Mouse (Mus musculus) adrenal gland, postnatal 0 days (tissue): ENCODE results near the gene Lnpk. TPM values are rescaled to one million over a fixed set of nuclear protein-coding genes. Genes with fewer than 3 reads are reported as not detected.

Experiments used
- polyA plus RNA-seq: library from polyadenylated mRNA; unstranded; fragments of >200 nt; fragmentation: Nextera tagmentation; extraction: Ambion mirVana; gene quantifications from 2 replicates; pipeline ENCODE4 v1.2.1, GENCODE M21; 2015

Lnpk gene
- polyA plus RNA-seq: 12.8 and 18.2 TPM in 2 replicates

DNA sequence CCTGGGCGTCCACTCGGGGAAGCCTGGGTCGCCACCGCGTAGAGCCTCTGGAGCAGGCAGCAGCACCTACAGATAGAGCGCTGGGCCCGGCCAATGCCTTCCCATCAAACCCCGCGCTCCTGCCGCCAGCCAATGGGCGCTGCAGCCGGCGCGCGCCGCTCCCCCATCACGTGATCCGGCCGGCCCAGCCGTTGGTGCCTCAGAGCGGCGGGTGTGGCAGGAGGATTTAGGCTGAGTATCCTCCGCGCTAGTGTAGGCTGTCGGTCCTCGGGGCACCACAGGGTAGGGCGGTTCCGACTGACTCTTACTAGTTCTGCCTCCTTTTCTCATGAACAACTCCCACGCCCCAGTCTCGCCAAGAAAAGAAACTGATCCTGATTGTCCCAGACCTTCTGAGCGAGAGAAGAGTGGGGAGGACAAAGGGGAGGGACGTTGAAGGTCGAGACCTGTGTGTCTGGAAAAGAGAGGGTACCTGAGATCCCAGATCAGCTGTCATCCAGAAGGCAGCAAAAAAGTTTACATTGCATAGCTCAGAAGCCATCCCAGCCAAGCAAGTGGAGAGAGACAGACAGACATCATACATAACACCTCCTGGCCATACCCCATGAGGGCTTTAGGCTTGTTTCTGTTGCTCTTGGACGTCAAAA lies at the start of gene Lnpk:
TSS of gene Lnpk (minus strand) at position 593 of the 647 bp plus-strand sequence.

Other genes starting within 250 kb of the Lnpk start
- gene Evx2, start 80.1 kb upstream of the Lnpk start, polyA plus RNA-seq: not detected in 2 replicates
- not detected in 2 replicates for gene Hoxd13, start 88.9 kb upstream of the Lnpk start, polyA plus RNA-seq
- 0.11 TPM in 1 of 2 replicates, not detected in the other for gene Hoxd12, start 95.6 kb upstream of the Lnpk start, polyA plus RNA-seq
- 0.22 and 2.2 TPM in 2 replicates for gene Hoxd11, start 100.1 kb upstream of the Lnpk start, polyA plus RNA-seq
- 0.30 and 1.4 TPM in 2 replicates for gene Hoxd10, start 112.5 kb upstream of the Lnpk start, polyA plus RNA-seq
- gene Hoxd9, start 118.3 kb upstream of the Lnpk start, polyA plus RNA-seq: 4.5 and 6.1 TPM in 2 replicates
- gene Hoxd8, start 125.2 kb upstream of the Lnpk start, polyA plus RNA-seq: 10.8 and 12.9 TPM in 2 replicates
- 0.35 and 0.59 TPM in 2 replicates for gene Hoxd3, start 132.5 kb upstream of the Lnpk start, polyA plus RNA-seq
- gene Hoxd4, start 132.5 kb upstream of the Lnpk start, polyA plus RNA-seq: 0.46 and 0.88 TPM in 2 replicates
- 0.23 TPM in 1 of 2 replicates, not detected in the other for gene Gm28230, start 147.3 kb upstream of the Lnpk start, polyA plus RNA-seq
- 0.10 TPM in 1 of 2 replicates, not detected in the other for gene Hoxd1, start 183.5 kb upstream of the Lnpk start, polyA plus RNA-seq
- gene Mtx2, start 246.4 kb upstream of the Lnpk start, polyA plus RNA-seq: 197 and 230 TPM in 2 replicates